Mouse (Mus musculus) thymus, adult 18-20 months (tissue): ENCODE results near the gene Wnt5b.
"Not testable (repeated sequence)": the region's sequence is repeated elsewhere in the genome, so short reads cannot be mapped to it uniquely, and the experiment has no call there.

Source experiments
- DNase-seq, 2 experiments: peaks; one replicate each; pipeline ENCODE4 v3.0.0; 2022; ENCODE audit warnings: mixed read lengths in 2 of 2

Gene Wnt5b

GRCm38 (mm10) chr6:119450965-119451943 is 92.9 kb downstream of the Wnt5b start:
- DNase-seq, result no peak

- peak; percentile 8 to 31 for DNase-seq
These were observed 95.1 kb downstream of the Wnt5b start for GRCm38 (mm10) chr6:119449060-119449499.

GRCm38 (mm10) chr6:119448321-119449059 is 95.7 kb downstream of the Wnt5b start:
- DNase-seq, result no peak

- no peak for DNase-seq
These were observed 98.2 kb downstream of the Wnt5b start for GRCm38 (mm10) chr6:119445671-119446607.

GRCm38 (mm10) chr6:119443742-119444645 is 100.2 kb downstream of the Wnt5b start:
- DNase-seq, result peak; percentile 38 to 48

GRCm38 (mm10) chr6:119442729-119443128 is 101.4 kb downstream of the Wnt5b start:
- DNase-seq, result not testable (repeated sequence)

- DNase-seq, result no peak
These were observed 106.0 kb downstream of the Wnt5b start for GRCm38 (mm10) chr6:119437894-119438761.

GRCm38 (mm10) chr6:119434394-119434793 is 109.8 kb downstream of the Wnt5b start:
- no peak for DNase-seq

- DNase-seq, result no peak
These were observed 112.3 kb downstream of the Wnt5b start for GRCm38 (mm10) chr6:119431751-119432324.

- DNase-seq, result no peak
These were observed 113.6 kb downstream of the Wnt5b start for GRCm38 (mm10) chr6:119430508-119430907.

GRCm38 (mm10) chr6:119429311-119429710 is 114.8 kb downstream of the Wnt5b start:
- DNase-seq, result no peak

GRCm38 (mm10) chr6:119428611-119429010 is 115.5 kb downstream of the Wnt5b start:
- DNase-seq, result no peak

- DNase-seq, result no peak
These were observed 123.1 kb downstream of the Wnt5b start for GRCm38 (mm10) chr6:119421001-119421400.

GRCm38 (mm10) chr6:119420357-119420756 is 123.8 kb downstream of the Wnt5b start:
- no peak for DNase-seq

- no peak for DNase-seq
These were observed 124.7 kb downstream of the Wnt5b start for GRCm38 (mm10) chr6:119419412-119419811.

GRCm38 (mm10) chr6:119418392-119419251 is 125.5 kb downstream of the Wnt5b start:
- DNase-seq, result no peak

GRCm38 (mm10) chr6:119417821-119418220 is 126.3 kb downstream of the Wnt5b start:
- DNase-seq, result no peak

- peak; percentile 20 to 25 for DNase-seq
These were observed 126.8 kb downstream of the Wnt5b start, which contains the start of gene Adipor2 for GRCm38 (mm10) chr6:119417354-119417753. Gene Adipor2, minus strand, starts transcription at chr6:119417704.

GRCm38 (mm10) chr6:119416643-119417042 is 127.5 kb downstream of the Wnt5b start:
- DNase-seq, result no peak
